Comparison of ENCODE assay signal across 8 mouse cellular contexts in the genomic region with DNA sequence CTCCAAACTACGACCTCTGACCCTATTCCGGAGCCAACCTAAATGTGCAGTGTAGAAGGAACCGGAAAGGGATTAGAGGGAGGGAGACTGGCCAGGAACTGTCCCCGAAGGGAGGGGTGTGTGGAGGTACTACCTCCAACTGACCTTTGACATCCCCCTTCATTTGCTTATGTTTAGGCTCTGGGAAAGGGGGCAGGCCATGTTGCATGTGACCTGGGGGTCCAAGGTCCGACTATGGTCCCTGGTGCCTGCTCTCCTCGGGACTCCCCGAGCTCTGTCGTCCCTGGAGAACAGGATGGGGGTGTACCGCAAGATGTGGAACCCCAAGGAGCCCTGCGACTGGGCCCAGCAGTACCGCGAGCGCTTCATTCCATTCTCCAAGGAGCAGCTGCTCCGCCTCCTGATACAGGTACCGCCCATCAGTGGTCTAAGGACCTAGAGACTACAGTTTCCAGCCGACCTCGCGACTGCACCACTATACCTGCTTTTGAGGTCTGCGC. TPM values are rescaled to one million over a fixed set of nuclear protein-coding genes. Genes with fewer than 3 reads are reported as not detected.
DNase-seq lines count a peak whose midpoint lies in the region; ATAC-seq lines count a peak whose summit lies in the region.

No protein-coding gene starts in this region.

- H3K4me1 ChIP-seq in limb, embryonic 13.5 days, result peaks cover 14% of the 10 kb centered on the region
- H3K4me1 ChIP-seq in midbrain, embryonic 12.5 days, result peaks cover 9% of the 10 kb centered on the region
- H3K4me1 ChIP-seq in stomach, embryonic 16.5 days (ENCODE audit: control insufficient read depth, insufficient read depth, low read length), result peaks cover 5% of the 10 kb centered on the region

- WGBS in limb, embryonic 13.5 days, result 3% methylated on average over 19 of the region's 19 CpGs
- under 1% methylated on average over 19 of the region's 19 CpGs for WGBS in midbrain, embryonic 12.5 days
- under 1% methylated on average over 19 of the region's 19 CpGs for WGBS in stomach, embryonic 16.5 days

- H3K27ac ChIP-seq in limb, embryonic 13.5 days, result peak overlapping the region; percentile 82
- peak overlapping the region; percentile 68 for H3K27ac ChIP-seq in midbrain, embryonic 12.5 days (replicated peaks)
- H3K27ac ChIP-seq in stomach, embryonic 16.5 days (ENCODE audit: low read length), result peak overlapping the region; percentile 85

- ATAC-seq in limb, embryonic 13.5 days (ENCODE audit: low FRiP score, low read depth), result peak; percentile 38
- ATAC-seq in midbrain, embryonic 12.5 days (ENCODE audit: low FRiP score, low read depth), result peak; percentile 63
- ATAC-seq in stomach, embryonic 16.5 days (ENCODE audit: insufficient read depth, low FRiP score), result peak; percentile 61

- H3K27me3 ChIP-seq in limb, embryonic 13.5 days, result no peaks in the 10 kb centered on the region
- H3K27me3 ChIP-seq in midbrain, embryonic 12.5 days, result peaks cover 27% of the 10 kb centered on the region
- no peaks in the 10 kb centered on the region for H3K27me3 ChIP-seq in stomach, embryonic 16.5 days (ENCODE audit: control insufficient read depth, insufficient read depth, low read length)

- H3K4me3 ChIP-seq in limb, embryonic 13.5 days, result peak overlapping the region; percentile 59
- peak overlapping the region; percentile 50 for H3K4me3 ChIP-seq in midbrain, embryonic 12.5 days
- peak overlapping the region; percentile 64 for H3K4me3 ChIP-seq in stomach, embryonic 16.5 days (replicated peaks; ENCODE audit: low read length)

- H3K36me3 ChIP-seq in limb, embryonic 13.5 days, result no peaks in the 10 kb centered on the region; the same call in 1 of the 2 replicates
- no peaks in the 10 kb centered on the region for H3K36me3 ChIP-seq in midbrain, embryonic 12.5 days
- no peaks in the 10 kb centered on the region for H3K36me3 ChIP-seq in stomach, embryonic 16.5 days (ENCODE audit: control insufficient read depth, insufficient read depth, low read length)

- H3K9me3 ChIP-seq in limb, embryonic 13.5 days, result no peaks in the 10 kb centered on the region
- no peaks in the 10 kb centered on the region for H3K9me3 ChIP-seq in midbrain, embryonic 12.5 days
- no peaks in the 10 kb centered on the region for H3K9me3 ChIP-seq in stomach, embryonic 16.5 days (replicated peaks; ENCODE audit: control insufficient read depth, low read length)

- H3K9ac ChIP-seq in limb, embryonic 13.5 days, result peak overlapping the region; percentile 79
- H3K9ac ChIP-seq in midbrain, embryonic 12.5 days (replicated peaks), result peak overlapping the region; percentile 66
- peak overlapping the region; percentile 84 for H3K9ac ChIP-seq in stomach, embryonic 16.5 days (ENCODE audit: low read length)

- H3K4me2 ChIP-seq in limb, embryonic 13.5 days (replicated peaks), result peak overlapping the region; percentile 92
- peak overlapping the region; percentile 85 for H3K4me2 ChIP-seq in midbrain, embryonic 12.5 days (replicated peaks)
- H3K4me2 ChIP-seq in stomach, embryonic 16.5 days (ENCODE audit: low read depth, low read length), result peak overlapping the region; percentile 93

- DNase-seq in cerebellum, postnatal 10 days, result peak; percentile 67
- no peak for DNase-seq in cerebellum, adult 8-10 months
- peak; percentile 68 to 69 for DNase-seq in cerebellum, postnatal 14 days
- DNase-seq in frontal cortex, postnatal 36 days (ENCODE audit: low spot score in 2 of 2), result peak; percentile 60 to 66
- DNase-seq in kidney, adult 18-20 months, result peak; percentile 84

RNA-seq across cellular contexts. Expression of gene Tmem143, which starts 0.6 kb away (rescaled TPM):
- polyA plus RNA-seq in limb, embryonic 13.5 days (2015; fragmentation: Nextera tagmentation; extraction: Ambion mirVana), result 4.9 and 5.2 TPM in 2 replicates
- polyA plus RNA-seq in midbrain, embryonic 12.5 days (2016; fragmentation: Nextera tagmentation; extraction: Ambion mirVana), result 4.4 and 4.9 TPM in 2 replicates
- polyA plus RNA-seq in stomach, embryonic 16.5 days (2015; fragmentation: Nextera tagmentation; extraction: Ambion mirVana), result 4.2 and 6.0 TPM in 2 replicates

RNA-seq across cellular contexts. Expression of gene Syngr4, which starts 0.8 kb away (rescaled TPM):
- polyA plus RNA-seq in limb, embryonic 13.5 days (2015; fragmentation: Nextera tagmentation; extraction: Ambion mirVana), result 0.43 and 0.46 TPM in 2 replicates
- 0.34 and 0.42 TPM in 2 replicates for polyA plus RNA-seq in midbrain, embryonic 12.5 days (2016; fragmentation: Nextera tagmentation; extraction: Ambion mirVana)
- polyA plus RNA-seq in stomach, embryonic 16.5 days (2015; fragmentation: Nextera tagmentation; extraction: Ambion mirVana), result 0.49 and 1.2 TPM in 2 replicates

RNA-seq across cellular contexts. Expression of gene Grin2d, which starts 19.1 kb away (rescaled TPM):
- polyA plus RNA-seq in limb, embryonic 13.5 days (2015; fragmentation: Nextera tagmentation; extraction: Ambion mirVana), result 0.43 and 0.59 TPM in 2 replicates
- 0.60 and 1.0 TPM in 2 replicates for polyA plus RNA-seq in midbrain, embryonic 12.5 days (2016; fragmentation: Nextera tagmentation; extraction: Ambion mirVana)
- 0.23 and 0.40 TPM in 2 replicates for polyA plus RNA-seq in stomach, embryonic 16.5 days (2015; fragmentation: Nextera tagmentation; extraction: Ambion mirVana)

RNA-seq across cellular contexts. Expression of gene Emp3, which starts 23.9 kb away (rescaled TPM):
- 181 and 186 TPM in 2 replicates for polyA plus RNA-seq in limb, embryonic 13.5 days (2015; fragmentation: Nextera tagmentation; extraction: Ambion mirVana)
- 33.9 and 46.5 TPM in 2 replicates for polyA plus RNA-seq in midbrain, embryonic 12.5 days (2016; fragmentation: Nextera tagmentation; extraction: Ambion mirVana)
- polyA plus RNA-seq in stomach, embryonic 16.5 days (2015; fragmentation: Nextera tagmentation; extraction: Ambion mirVana), result 197 and 224 TPM in 2 replicates

RNA-seq across cellular contexts. Expression of gene Kdelr1, which starts 24.7 kb away (rescaled TPM):
- polyA plus RNA-seq in limb, embryonic 13.5 days (2015; fragmentation: Nextera tagmentation; extraction: Ambion mirVana), result 69.4 and 73.7 TPM in 2 replicates
- polyA plus RNA-seq in midbrain, embryonic 12.5 days (2016; fragmentation: Nextera tagmentation; extraction: Ambion mirVana), result 40.6 and 54.6 TPM in 2 replicates
- 76.7 and 87.0 TPM in 2 replicates for polyA plus RNA-seq in stomach, embryonic 16.5 days (2015; fragmentation: Nextera tagmentation; extraction: Ambion mirVana)
